Mouse (Mus musculus) embryonic fibroblast, embryonic 13.5 days (primary cell): ENCODE results near the gene Mrpl47.
"Not testable (repeated sequence)": the region's sequence is repeated elsewhere in the genome, so short reads cannot be mapped to it uniquely, and the experiment has no call there.

ENCODE experiments used
- CTCF ChIP-seq: IDR thresholded peaks from 2 replicates; pipeline ENCODE4 v1.5.1; 2011; ENCODE audit warnings: mild to moderate bottlenecking, control low read depth, low read length, moderate library complexity, borderline replicate concordance; ENCODE audit not compliant: insufficient read depth
- POLR2A ChIP-seq: IDR thresholded peaks from 2 replicates; pipeline ENCODE4 v1.6.1; 2011; ENCODE audit warnings: low read depth, mild to moderate bottlenecking, control low read depth, low read length, moderate library complexity

GRCm38 (mm10) chr3:32745426-32745825 lies 8.0 kb upstream of the Mrpl47 start:
- TF ChIP-seq CTCF, POLR2A: not testable (repeated sequence)
